In the genomic region with DNA sequence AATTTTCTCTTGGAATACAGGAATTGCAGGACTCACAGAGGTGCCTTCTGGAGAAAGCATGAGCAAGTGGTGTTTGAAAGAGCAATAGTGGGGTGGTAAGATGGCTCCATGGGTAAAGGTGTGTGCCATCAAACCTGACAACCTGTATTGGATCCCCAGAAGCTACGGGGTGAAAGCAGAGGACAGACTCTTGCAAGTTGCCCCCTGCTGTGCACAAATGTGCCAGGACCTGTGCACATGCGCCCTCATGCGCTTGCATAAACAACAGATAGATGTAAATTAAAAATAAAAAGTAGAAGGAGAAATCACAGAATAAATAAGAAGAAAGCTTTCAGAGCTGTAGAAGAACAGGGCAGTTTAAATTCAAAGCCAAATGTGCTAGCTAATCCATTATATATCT, we compare ENCODE assay signal across 9 mouse cellular contexts.
"Had no signal": no experiment of that assay in that cellular context is flagged by ENCODE, and none has a peak within 500 bp of the region (broad histone marks: within the 10 kb centered on the region; RNA-seq: fewer than 3 reads in every experiment).

No protein-coding gene starts in this region.

- DNase-seq: kidney, postnatal 10 days; kidney, postnatal 36 days; left cerebral cortex, postnatal 4 days; liver, postnatal 0 days; lung, embryonic 14.5 days; lung, postnatal 36 days; retina, postnatal 1 day; thymus, adult 18-20 months; thymus, postnatal 36 days had no signal
